Mouse (Mus musculus): ENCODE measurements around the gene Tmed9. TPM values are rescaled to one million over a fixed set of nuclear protein-coding genes. Genes with fewer than 3 reads are reported as not detected.

Tmed9 gene
- polyA plus RNA-seq, 1 experiment, result 191 TPM

DNA sequence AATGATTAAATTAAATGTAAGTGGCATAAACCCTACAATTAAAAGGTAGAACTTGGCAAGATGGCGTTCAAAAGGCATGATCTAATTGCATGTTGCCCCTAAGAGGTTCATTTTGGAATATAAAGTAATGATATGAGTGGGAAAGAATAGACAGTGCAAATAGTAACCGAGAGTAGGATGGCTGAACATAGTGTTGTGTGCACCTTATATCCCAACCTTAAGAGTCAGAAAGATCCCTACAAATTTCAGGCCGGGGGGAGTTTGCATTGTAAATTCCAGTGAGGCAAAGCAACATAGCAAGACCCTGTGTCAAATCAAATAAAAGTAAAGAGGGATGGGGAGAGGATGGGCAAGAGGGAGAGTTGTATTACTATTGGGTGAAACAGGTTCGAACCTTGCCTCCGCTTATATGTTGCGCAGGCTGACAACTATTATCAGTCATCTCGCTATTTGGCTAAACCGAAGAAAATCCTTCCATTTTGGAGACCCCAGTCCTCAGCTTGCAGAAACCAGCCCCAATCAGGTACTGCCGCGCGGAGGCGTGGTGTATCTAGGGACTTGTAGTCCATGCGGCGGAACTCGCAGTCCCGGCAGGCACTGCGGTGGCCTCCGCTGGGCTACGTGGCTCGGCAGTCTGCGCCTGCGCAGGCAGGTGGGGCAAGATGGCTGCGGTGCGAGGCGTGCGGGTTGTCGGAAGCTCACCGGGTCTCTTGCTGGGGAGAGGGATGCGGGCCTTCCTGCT lies 19.2 kb downstream of the Tmed9 start:
- TF ChIP-seq MYOG (IDR thresholded peaks at IDR 0.05; ENCODE audit: control insufficient read depth, extremely low read depth, insufficient read length) (no peak), MAX (IDR thresholded peaks at IDR 0.05) (peak; percentile 59)
- no peaks in the 10 kb centered on the region for H3K27me3 ChIP-seq (ENCODE audit: control insufficient read depth, insufficient read depth, insufficient read length)
- peak overlapping the region; percentile 80 for H3ac ChIP-seq (ENCODE audit: control insufficient read depth, insufficient read length, low read depth)
- peaks cover 18% of the 10 kb centered on the region for H3K79me3 ChIP-seq (ENCODE audit: low read depth)
- peak overlapping the region; percentile 93 for H3K4me3 ChIP-seq (ENCODE audit: insufficient read depth, poor library complexity, severe bottlenecking)
- peaks cover 36% of the 10 kb centered on the region for H3K36me3 ChIP-seq (ENCODE audit: control insufficient read depth, insufficient read depth)
- H3K79me2 ChIP-seq (ENCODE audit: control insufficient read depth, insufficient read depth), result peaks cover 33% of the 10 kb centered on the region

DNA sequence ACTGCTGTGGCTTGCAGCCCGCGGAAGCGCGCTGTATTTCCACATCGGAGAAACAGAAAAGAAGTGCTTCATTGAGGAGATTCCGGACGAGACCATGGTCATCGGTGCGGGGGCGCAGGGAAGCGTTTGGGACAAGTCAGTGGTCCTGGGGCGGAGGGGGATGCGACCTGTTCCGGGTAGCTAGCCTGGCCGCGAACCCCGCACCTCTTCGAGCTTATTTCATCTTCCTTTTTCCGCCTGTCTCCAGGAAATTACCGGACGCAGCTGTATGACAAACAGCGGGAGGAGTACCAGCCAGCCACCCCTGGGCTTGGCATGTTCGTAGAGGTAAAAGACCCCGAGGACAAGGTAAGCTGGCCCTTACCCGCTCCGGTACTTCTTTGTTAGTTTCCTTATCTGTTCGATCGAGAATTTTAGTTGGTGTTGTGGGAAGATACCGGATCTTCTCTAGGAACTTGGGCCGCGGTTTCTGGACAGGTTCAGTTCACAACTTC lies 19.8 kb downstream of the Tmed9 start:
- peaks cover 33% of the 10 kb centered on the region for H3K79me2 ChIP-seq (ENCODE audit: control insufficient read depth, insufficient read depth)
- H3ac ChIP-seq (ENCODE audit: control insufficient read depth, insufficient read length, low read depth), result peak overlapping the region; percentile 80
- H3K36me3 ChIP-seq (ENCODE audit: control insufficient read depth, insufficient read depth), result peaks cover 41% of the 10 kb centered on the region
- H3K79me3 ChIP-seq (ENCODE audit: low read depth), result peaks cover 18% of the 10 kb centered on the region
- no peak for TF ChIP-seq CTCF (IDR thresholded peaks at IDR 0.05; ENCODE audit: control insufficient read depth, insufficient read depth, insufficient read length)
- no peak for TF ChIP-seq USF1 (IDR thresholded peaks at IDR 0.05; ENCODE audit: low read depth)
- TF ChIP-seq MYOD1 (IDR thresholded peaks at IDR 0.05; ENCODE audit: control insufficient read depth, insufficient read length, low read depth), result no peak
- no peak for TF ChIP-seq MAX (IDR thresholded peaks at IDR 0.05)
- no peak for TF ChIP-seq MYOG (IDR thresholded peaks at IDR 0.05; ENCODE audit: control insufficient read depth, extremely low read depth, insufficient read length)
- no peak for TF ChIP-seq FOSL1 (IDR thresholded peaks at IDR 0.05; ENCODE audit: insufficient read depth, low read length, poor library complexity, severe bottlenecking)
- no peak for TF ChIP-seq CEBPB (IDR thresholded peaks at IDR 0.05; ENCODE audit: low read depth)
- H3K4me3 ChIP-seq (ENCODE audit: insufficient read depth, poor library complexity, severe bottlenecking), result peak overlapping the region; percentile 93
- H3K27me3 ChIP-seq (ENCODE audit: control insufficient read depth, insufficient read depth, insufficient read length), result no peaks in the 10 kb centered on the region

- Histone ChIP-seq H3K27me3 (ENCODE audit: control insufficient read depth, insufficient read depth, insufficient read length) (no peaks in the 10 kb centered on the region), H3K36me3 (ENCODE audit: control insufficient read depth, insufficient read depth) (peaks cover 41% of the 10 kb centered on the region), H3K79me3 (ENCODE audit: low read depth) (peaks cover 18% of the 10 kb centered on the region), H3K4me3 (ENCODE audit: insufficient read depth, poor library complexity, severe bottlenecking) (no peak overlapping the region), H3ac (ENCODE audit: control insufficient read depth, insufficient read length, low read depth) (no peak overlapping the region), H3K79me2 (ENCODE audit: control insufficient read depth, insufficient read depth) (peaks cover 38% of the 10 kb centered on the region)
- no peak for TF ChIP-seq MYOG (IDR thresholded peaks at IDR 0.05; ENCODE audit: control insufficient read depth, extremely low read depth, insufficient read length)
- no peak for TF ChIP-seq MAX (IDR thresholded peaks at IDR 0.05)
- no peak for TF ChIP-seq CTCF (IDR thresholded peaks at IDR 0.05; ENCODE audit: control insufficient read depth, insufficient read depth, insufficient read length)
- no peak for TF ChIP-seq FOSL1 (IDR thresholded peaks at IDR 0.05; ENCODE audit: insufficient read depth, low read length, poor library complexity, severe bottlenecking)
- TF ChIP-seq USF1 (IDR thresholded peaks at IDR 0.05; ENCODE audit: low read depth), result no peak
- TF ChIP-seq CEBPB (IDR thresholded peaks at IDR 0.05; ENCODE audit: low read depth), result no peak
- TF ChIP-seq MYOD1 (IDR thresholded peaks at IDR 0.05; ENCODE audit: control insufficient read depth, insufficient read length, low read depth), result no peak
Observed at GRCm38 (mm10) chr13:55595375-55595774, 21.8 kb downstream of the Tmed9 start.

- peaks cover 51% of the 10 kb centered on the region for H3K79me2 ChIP-seq (ENCODE audit: control insufficient read depth, insufficient read depth)
- H3K36me3 ChIP-seq (ENCODE audit: control insufficient read depth, insufficient read depth), result peaks cover 41% of the 10 kb centered on the region
- peaks cover 18% of the 10 kb centered on the region for H3K79me3 ChIP-seq (ENCODE audit: low read depth)
- no peak overlapping the region for H3K4me3 ChIP-seq (ENCODE audit: insufficient read depth, poor library complexity, severe bottlenecking)
- no peaks in the 10 kb centered on the region for H3K27me3 ChIP-seq (ENCODE audit: control insufficient read depth, insufficient read depth, insufficient read length)
- no peak overlapping the region for H3ac ChIP-seq (ENCODE audit: control insufficient read depth, insufficient read length, low read depth)
- TF ChIP-seq USF1 (IDR thresholded peaks at IDR 0.05; ENCODE audit: low read depth) (no peak), MYOD1 (IDR thresholded peaks at IDR 0.05; ENCODE audit: control insufficient read depth, insufficient read length, low read depth) (no peak), MYOG (IDR thresholded peaks at IDR 0.05; ENCODE audit: control insufficient read depth, extremely low read depth, insufficient read length) (no peak), FOSL1 (IDR thresholded peaks at IDR 0.05; ENCODE audit: insufficient read depth, low read length, poor library complexity, severe bottlenecking) (no peak), CEBPB (IDR thresholded peaks at IDR 0.05; ENCODE audit: low read depth) (no peak)
Observed at GRCm38 (mm10) chr13:55596802-55597201, 23.3 kb downstream of the Tmed9 start.

GRCm38 (mm10) chr13:55599566-55600540 lies 26.3 kb downstream of the Tmed9 start, which contains the start of gene B4galt7:
B4galt7 (plus strand) TSS chr13:55599896.
- Histone ChIP-seq H3ac (ENCODE audit: control insufficient read depth, insufficient read length, low read depth) (peak within 1 kb of the TSS; percentile 91), H3K27me3 (ENCODE audit: control insufficient read depth, insufficient read depth, insufficient read length) (no peaks in the 10 kb centered on the region), H3K4me3 (ENCODE audit: insufficient read depth, poor library complexity, severe bottlenecking) (peak within 1 kb of the TSS; percentile 72), H3K36me3 (ENCODE audit: control insufficient read depth, insufficient read depth) (peaks cover 31% of the 10 kb centered on the region), H3K79me3 (ENCODE audit: low read depth) (peaks cover 4% of the 10 kb centered on the region), H3K79me2 (ENCODE audit: control insufficient read depth, insufficient read depth) (peaks cover 46% of the 10 kb centered on the region)
- no peak for TF ChIP-seq FOSL1 (IDR thresholded peaks at IDR 0.05; ENCODE audit: insufficient read depth, low read length, poor library complexity, severe bottlenecking)
- no peak for TF ChIP-seq MYOD1 (IDR thresholded peaks at IDR 0.05; ENCODE audit: control insufficient read depth, insufficient read length, low read depth)
- TF ChIP-seq USF1 (IDR thresholded peaks at IDR 0.05; ENCODE audit: low read depth), result no peak
- no peak for TF ChIP-seq MYOG (IDR thresholded peaks at IDR 0.05; ENCODE audit: control insufficient read depth, extremely low read depth, insufficient read length)
- TF ChIP-seq CEBPB (IDR thresholded peaks at IDR 0.05; ENCODE audit: low read depth), result no peak
- TF ChIP-seq CTCF (IDR thresholded peaks at IDR 0.05; ENCODE audit: control insufficient read depth, insufficient read depth, insufficient read length), result no peak
- TF ChIP-seq MAX (IDR thresholded peaks at IDR 0.05), result no peak
